Mouse (Mus musculus) fibroblast of lung, adult 2 months (primary cell): ENCODE data around the gene Uhmk1.
"Not testable (repeated sequence)": the region's sequence is repeated elsewhere in the genome, so short reads cannot be mapped to it uniquely, and the experiment has no call there.

Experiments used
- DNase-seq: peaks from one replicate; pipeline ENCODE4 v3.0.0-alpha.2; 2011; ENCODE audit warnings: low read depth

The Uhmk1 gene

DNA sequence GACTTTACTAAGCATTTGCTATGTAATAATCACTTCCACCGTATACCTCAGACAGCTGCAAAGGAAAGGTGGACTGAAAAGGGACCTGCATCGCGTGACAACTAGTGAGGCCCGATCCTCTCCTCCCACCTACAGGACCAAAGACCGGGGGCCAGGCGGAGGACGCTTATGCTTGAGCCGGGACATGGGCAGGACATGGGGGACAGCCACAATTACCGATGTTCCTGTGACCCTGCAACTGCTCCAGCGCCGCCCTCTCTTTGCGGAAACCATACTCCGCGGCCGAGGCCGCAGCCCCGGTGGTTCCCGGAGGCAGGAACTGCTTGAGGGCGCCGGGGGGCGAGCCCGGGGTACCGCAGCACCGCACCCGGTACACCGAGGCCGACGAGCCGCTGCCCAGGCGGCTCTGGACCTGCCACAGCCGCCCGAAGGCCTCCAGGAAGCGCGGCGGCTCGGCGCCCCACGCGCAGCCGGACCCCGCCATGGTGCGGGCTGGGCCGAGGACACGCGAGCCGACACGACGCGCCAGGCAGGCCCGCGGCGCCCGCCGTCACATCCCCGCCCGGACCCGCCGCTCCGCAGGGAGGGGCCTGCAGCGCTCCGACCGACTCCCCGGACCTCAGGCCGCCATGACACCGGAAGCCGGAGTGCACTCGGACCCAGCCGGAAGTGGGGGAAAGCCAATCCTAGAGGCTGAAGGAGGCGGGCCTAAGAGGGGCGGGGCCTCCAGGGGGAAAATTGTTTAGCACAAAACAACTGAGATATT, at the start of gene Uhmk1:
Gene Uhmk1 (minus strand): TSS at position 641 of the 766 bp plus-strand sequence.
- peak; percentile 54 for DNase-seq

GRCm38 (mm10) chr1:170255560-170255910, 40.3 kb upstream of the Uhmk1 start:
- peak; percentile 70 for DNase-seq

DNA sequence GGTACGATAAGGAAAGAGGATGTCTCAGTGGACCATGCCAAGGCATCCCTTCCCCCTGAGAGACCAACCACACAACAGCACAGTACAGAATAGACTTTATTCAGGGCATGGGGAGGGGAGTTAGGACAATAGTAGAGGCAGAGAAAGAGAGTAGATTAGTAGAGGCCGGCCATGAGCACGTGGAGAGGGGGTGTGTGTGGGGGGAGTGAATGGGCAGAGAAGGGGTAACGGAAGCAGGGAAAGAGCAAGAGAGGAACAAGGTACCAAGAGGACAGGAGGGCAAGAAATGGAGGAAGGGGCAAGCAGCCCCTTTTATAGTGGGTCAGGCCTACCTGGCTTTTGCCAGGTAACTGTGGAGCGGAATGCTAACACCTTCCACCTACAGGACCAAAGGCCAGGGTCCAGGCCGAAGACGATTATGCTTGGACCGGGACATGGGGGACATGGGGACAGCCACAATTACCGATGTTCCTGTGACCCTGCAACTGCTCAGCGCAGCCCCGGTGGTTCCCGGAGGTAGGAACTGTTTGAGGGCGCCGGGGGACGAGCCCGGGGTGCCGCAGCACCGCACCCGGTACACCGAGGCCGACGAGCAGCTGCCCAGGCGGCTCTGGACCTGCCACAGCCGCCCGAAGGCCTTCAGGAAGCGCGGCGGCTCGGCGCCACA, 39.8 kb upstream of the Uhmk1 start:
- DNase-seq, result no peak

DNA sequence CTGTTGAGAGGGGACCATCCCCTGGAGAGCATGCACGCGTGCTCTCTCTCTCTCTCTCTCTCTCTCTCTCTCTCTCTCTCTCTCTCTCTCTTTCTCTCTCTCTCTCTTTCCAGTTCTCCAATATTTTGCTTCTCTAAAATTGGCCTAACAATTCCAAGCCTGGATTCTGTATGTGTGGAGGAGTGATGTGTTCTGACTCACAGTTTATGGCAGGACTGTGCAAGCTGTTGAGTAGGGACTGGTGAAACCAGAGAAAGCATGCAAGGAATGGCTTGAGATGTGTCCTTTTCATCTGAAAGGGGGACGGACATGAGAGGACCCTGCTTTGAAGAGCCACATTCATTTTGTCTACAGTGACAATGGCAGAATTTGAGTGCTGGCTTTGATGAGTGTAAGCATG, 29.8 kb upstream of the Uhmk1 start:
- DNase-seq, result no peak

- DNase-seq, result not testable (repeated sequence)
These were observed 17.5 kb upstream of the Uhmk1 start, which contains the start of gene Sh2d1b2 for GRCm38 (mm10) chr1:170232688-170233087. Gene Sh2d1b2, plus strand, starts transcription at chr1:170232749.

GRCm38 (mm10) chr1:170223276-170223675, 8.1 kb upstream of the Uhmk1 start:
- no peak for DNase-seq

DNA sequence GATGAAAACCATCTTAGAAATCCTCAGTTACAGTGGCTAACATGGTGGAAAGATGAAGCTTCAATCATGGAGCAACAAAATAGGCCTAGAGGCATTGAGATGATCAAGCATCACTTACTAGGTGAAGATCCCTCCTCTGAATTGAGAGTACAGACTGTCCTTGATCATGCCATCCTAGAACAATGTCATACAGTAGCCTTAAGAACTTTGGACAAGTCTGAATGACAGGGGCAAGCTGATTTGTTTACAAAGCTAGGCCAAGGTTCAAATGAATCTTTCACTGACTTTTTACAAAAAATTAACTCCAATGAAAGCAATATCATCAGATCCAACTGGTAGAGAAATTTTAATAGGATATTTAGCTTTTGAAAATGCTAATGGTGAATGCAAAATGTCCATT, 5.2 kb upstream of the Uhmk1 start:
- no peak for DNase-seq

DNA sequence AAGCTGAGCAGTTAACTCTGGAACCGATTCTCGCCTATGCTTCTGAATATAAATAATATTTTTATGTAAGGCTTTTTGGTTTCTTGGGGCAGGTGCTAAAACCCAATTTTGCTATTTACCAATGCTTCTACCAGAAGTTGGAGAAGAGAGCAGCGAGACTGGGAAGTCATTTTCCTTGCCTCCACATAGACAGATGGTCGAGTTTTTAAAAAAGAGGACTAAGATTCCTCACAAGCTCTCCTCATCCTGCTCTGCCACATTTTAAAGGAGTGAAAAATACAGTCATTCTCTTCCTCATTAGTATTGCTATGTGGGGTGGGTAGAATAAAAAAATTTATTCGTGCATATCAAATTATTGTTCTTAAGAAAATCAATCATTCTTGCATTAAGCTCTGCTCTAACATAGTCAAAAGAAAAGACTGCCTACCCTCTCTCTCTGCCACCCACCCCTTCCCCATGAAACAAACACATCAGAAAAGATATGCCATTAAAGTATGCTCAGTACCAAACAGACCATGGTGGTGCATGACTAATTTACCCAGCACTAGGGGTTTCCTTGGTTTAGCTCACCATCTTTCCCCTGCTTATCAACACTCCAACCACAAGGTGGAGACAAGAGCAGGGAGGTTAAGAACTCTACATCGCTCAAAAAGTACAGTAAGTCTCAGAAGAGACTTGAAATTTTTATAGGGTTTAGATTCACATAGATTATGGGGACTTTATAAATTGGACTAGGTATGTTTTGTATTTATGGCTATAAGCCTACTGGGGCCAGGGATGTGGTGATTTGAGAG, 3.1 kb upstream of the Uhmk1 start:
- no peak for DNase-seq

- no peak for DNase-seq
These were observed 393 bp upstream of the Uhmk1 start for GRCm38 (mm10) chr1:170215590-170215989.

DNA sequence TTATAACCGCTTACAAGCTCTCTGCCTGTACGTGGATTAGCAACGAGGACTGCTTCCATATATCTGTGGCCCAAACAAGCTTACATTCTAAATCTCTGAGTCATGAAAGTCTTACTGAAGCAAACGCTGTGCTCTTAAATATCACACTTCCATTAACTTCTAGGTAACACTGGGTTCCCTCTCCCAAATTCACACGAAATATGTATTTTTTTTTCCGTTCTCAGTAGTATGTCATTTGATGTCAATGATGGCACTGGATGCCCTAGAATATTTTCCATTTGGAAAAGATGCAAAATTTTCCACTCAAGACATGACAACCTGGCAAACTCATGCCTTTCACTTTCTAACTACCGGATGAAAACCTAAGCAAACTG, 827 bp downstream of the Uhmk1 start:
- DNase-seq, result no peak

GRCm38 (mm10) chr1:170213181-170213879, 1.9 kb downstream of the Uhmk1 start:
- no peak for DNase-seq

GRCm38 (mm10) chr1:170206395-170206794, 8.8 kb downstream of the Uhmk1 start:
- no peak for DNase-seq

DNA sequence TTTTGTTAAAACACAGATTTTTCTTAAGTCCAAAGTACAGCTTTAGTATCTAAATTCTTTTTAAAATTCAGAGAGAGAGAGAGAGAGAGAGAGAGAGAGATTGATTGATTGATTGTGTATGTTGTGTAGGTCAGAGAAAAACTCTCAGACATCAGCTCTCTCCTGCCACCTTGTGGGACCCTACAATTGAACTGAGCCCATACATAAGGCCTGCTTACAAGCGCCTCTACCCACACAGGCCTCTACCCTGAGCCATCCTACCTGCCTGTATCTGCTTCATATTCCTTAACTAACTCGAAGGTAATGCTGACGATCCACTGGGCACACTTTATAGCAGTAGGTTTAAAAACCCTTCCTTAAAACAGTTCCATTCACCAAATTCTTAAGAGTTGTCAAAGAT, 14.8 kb downstream of the Uhmk1 start:
- no peak for DNase-seq

- DNase-seq, result no peak
These were observed 19.0 kb downstream of the Uhmk1 start for GRCm38 (mm10) chr1:170196211-170196610.

DNA sequence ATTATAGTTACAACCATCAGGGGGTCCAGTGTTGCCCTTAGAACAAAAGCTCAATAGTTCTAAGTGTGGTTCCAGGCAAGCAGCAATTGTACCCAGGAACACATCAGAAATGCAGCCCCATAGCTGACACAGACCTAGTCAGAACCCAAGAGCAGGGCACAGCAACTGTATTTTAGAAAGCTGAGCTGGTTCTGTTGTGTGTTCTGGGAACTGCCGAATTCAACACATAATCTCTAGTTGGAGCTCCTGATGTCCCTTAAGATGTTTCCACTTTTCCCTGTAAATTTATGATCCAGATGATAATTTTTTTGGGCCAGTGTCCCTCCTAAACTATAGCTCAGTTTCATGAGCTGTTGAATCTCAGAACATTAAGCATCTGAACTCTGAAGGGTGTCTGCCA, 23.3 kb downstream of the Uhmk1 start:
- DNase-seq, result no peak

DNA sequence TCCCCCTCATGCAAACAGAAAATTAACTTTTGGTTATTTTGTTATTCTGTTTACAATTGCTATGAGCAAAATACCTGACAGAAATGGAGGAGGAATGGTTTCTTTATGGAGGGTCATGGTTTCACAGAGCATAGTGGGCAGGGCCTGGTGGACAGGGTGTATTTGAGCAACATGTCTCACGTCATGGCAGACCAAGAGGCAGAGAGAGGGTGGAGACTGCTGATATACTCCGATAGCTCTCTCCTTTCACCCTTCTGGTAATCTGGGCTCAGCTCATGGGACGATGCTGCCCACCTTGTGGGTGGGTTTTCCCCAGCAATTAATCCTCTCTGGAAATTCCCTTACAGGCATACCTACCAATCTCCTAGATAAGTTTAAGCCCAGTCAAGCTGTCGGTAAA, 25.0 kb downstream of the Uhmk1 start:
- DNase-seq, result no peak

DNA sequence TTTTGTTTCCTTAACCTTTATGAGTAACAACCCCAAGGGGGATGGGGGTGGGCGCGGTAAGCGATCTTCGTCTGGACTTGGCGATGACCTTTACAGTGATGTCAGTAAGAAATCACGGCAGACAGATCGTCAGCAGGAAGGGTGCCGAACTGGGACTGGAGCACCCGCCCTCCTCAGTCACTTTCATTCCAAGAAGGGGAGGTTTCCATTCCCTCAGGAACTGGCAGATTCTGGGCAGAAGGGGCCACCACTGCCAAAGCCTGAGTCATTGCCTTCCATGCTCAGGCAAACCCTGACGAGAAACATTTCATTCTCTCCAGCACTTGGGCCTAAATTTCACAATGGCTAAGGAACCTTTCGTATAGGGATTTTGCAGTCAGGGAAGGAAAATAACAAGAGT, 26.6 kb downstream of the Uhmk1 start:
- DNase-seq, result peak; percentile 93

- no peak for DNase-seq
These were observed 28.7 kb downstream of the Uhmk1 start for GRCm38 (mm10) chr1:170186531-170186930.

DNA sequence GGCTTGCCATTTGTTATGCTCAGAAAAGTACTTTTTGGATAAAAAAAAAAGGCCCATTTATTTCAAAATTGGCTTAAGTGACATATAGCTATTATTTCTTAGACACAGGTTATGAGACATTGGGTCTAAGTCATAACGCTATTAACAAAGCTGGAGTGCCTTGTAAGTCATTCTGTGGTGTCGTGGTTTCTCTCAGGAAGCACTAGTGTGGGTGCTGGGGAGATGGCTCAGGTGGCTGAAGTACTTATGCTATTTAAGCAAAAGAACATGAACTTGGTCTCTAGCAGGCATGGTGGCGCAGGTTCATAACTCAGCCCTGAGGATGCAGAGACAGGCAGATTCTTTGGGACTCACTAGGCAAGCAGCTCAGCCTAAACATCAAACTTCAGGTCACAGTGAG, 30.1 kb downstream of the Uhmk1 start:
- no peak for DNase-seq

- no peak for DNase-seq
These were observed 32.5 kb downstream of the Uhmk1 start for GRCm38 (mm10) chr1:170182706-170183105.

GRCm38 (mm10) chr1:170176661-170177239, 38.4 kb downstream of the Uhmk1 start:
- DNase-seq, result no peak

DNA sequence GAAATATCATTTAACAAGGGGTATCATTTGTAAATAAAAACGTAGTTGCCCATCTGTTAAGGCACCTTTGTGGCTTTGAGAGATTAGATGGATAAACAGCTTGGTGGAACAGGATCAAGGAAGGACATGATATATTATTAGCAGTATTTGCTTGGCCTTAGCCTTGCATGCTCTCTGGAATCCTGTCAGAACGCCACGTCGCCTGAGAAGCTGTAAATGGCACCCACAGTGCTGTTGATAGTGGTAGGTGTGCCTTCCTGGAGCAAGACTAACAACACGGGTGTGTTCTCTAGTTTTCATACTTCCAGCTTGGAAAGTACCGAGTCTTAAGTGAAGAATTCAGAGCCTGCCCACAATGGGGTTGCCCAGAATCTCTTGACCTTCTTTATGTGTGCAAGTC, 39.3 kb downstream of the Uhmk1 start:
- DNase-seq, result no peak
